Mouse (Mus musculus) bone marrow macrophage, adult 2 months (primary cell): ENCODE measurements at regions not wholly inside any gene's neighbourhood (a gene's known extent, or its start where the extent isn't known, plus 50 kb on each side); places are given as distances from the start of the nearest gene placed in this dataset.

ENCODE experiments used
- CTCF ChIP-seq: IDR thresholded peaks from 2 replicates; pipeline ENCODE4 v1.5.1; 2012; ENCODE audit warnings: low read depth, mild to moderate bottlenecking, low read length, moderate library complexity
- POLR2A ChIP-seq: IDR thresholded peaks from 2 replicates; pipeline ENCODE4 v1.6.1; 2012; ENCODE audit warnings: mild to moderate bottlenecking, low read depth, low read length, borderline replicate concordance

GRCm38 (mm10) chr7:37359473-37359872, 414.0 kb downstream of the Zfp536 start:
- no peak for TF ChIP-seq CTCF
- no peak for TF ChIP-seq POLR2A
